Mouse (Mus musculus): ENCODE measurements at regions not wholly inside any gene's neighbourhood (a gene's known extent, or its start where the extent isn't known, plus 50 kb on each side); places are given as distances from the start of the nearest gene placed in this dataset.
A peak's percentile ranks its signal among the peaks of the same experiment; 100 is the strongest.

- Histone ChIP-seq H3K27ac (replicated peaks; ENCODE audit: low read depth, low read length) (no peak overlapping the region), H3K4me2 (ENCODE audit: low read depth, low read length) (no peak overlapping the region), H3K9ac (ENCODE audit: low read depth, low read length) (no peak overlapping the region), H3K4me3 (ENCODE audit: low read depth, low read length) (no peak overlapping the region), H3K9me3 (ENCODE audit: control insufficient read depth, low read length) (no peaks in the 10 kb centered on the region), H3K27me3 (replicated peaks; ENCODE audit: control insufficient read depth, insufficient read depth, low read length) (no peaks in the 10 kb centered on the region), H3K36me3 (ENCODE audit: control insufficient read depth, insufficient read depth, low read length) (no peaks in the 10 kb centered on the region), H3K4me1 (ENCODE audit: control insufficient read depth, insufficient read depth, low read length) (no peaks in the 10 kb centered on the region)
- no peak for ATAC-seq (ENCODE audit: low read depth)
- WGBS, result 54% methylated on average over 5 of the region's 5 CpGs
- no peak for DNase-seq (ENCODE audit: low spot score)
Observed at GRCm38 (mm10) chr11:114331579-114332150, 264.8 kb upstream of the Sdk2 start.

GRCm38 (mm10) chr11:114330316-114330715 is 263.5 kb upstream of the Sdk2 start:
- ATAC-seq (ENCODE audit: low read depth) (no peak), DNase-seq (ENCODE audit: low spot score) (no peak)
- Histone ChIP-seq H3K27me3 (replicated peaks; ENCODE audit: control insufficient read depth, insufficient read depth, low read length) (no peaks in the 10 kb centered on the region), H3K9me3 (ENCODE audit: control insufficient read depth, low read length) (no peaks in the 10 kb centered on the region), H3K9ac (ENCODE audit: low read depth, low read length) (no peak overlapping the region), H3K4me3 (ENCODE audit: low read depth, low read length) (no peak overlapping the region), H3K4me2 (ENCODE audit: low read depth, low read length) (no peak overlapping the region), H3K4me1 (ENCODE audit: control insufficient read depth, insufficient read depth, low read length) (no peaks in the 10 kb centered on the region), H3K27ac (replicated peaks; ENCODE audit: low read depth, low read length) (no peak overlapping the region), H3K36me3 (ENCODE audit: control insufficient read depth, insufficient read depth, low read length) (no peaks in the 10 kb centered on the region)
- WGBS, result 84% methylated on average over 5 of the region's 5 CpGs

GRCm38 (mm10) chr11:114322627-114323026 is 255.8 kb upstream of the Sdk2 start:
- Histone ChIP-seq H3K27me3 (replicated peaks; ENCODE audit: control insufficient read depth, insufficient read depth, low read length) (no peaks in the 10 kb centered on the region), H3K9ac (ENCODE audit: low read depth, low read length) (no peak overlapping the region), H3K27ac (replicated peaks; ENCODE audit: low read depth, low read length) (no peak overlapping the region), H3K4me2 (ENCODE audit: low read depth, low read length) (no peak overlapping the region), H3K4me1 (ENCODE audit: control insufficient read depth, insufficient read depth, low read length) (peaks cover 2% of the 10 kb centered on the region; the same call in 1 of the 2 replicates), H3K36me3 (ENCODE audit: control insufficient read depth, insufficient read depth, low read length) (no peaks in the 10 kb centered on the region), H3K4me3 (ENCODE audit: low read depth, low read length) (no peak overlapping the region), H3K9me3 (ENCODE audit: control insufficient read depth, low read length) (no peaks in the 10 kb centered on the region)
- DNase-seq (ENCODE audit: low spot score) (no peak), ATAC-seq (ENCODE audit: low read depth) (no peak)
- WGBS, result 74% methylated on average over 4 of the region's 4 CpGs

DNA sequence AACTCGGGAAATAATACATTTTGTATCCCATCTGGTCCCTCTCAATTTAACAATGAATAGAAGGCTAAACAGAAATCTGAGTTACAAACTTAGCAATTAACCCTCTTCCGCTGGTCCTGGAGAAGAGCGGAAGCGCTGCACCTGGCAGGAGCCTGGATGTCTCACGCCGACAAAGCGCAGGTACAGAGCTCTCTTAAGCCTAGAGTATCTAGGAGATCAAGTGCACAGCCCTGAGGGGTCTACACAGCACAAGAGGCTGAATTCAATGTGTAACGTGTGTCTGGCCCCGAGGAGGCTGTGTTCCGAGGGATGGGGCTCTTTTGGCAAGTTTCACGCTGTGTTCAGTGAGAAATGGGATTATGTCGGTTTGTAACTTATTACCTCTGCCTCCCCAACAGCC is 255.1 kb upstream of the Sdk2 start:
- Histone ChIP-seq H3K9me3 (ENCODE audit: control insufficient read depth, low read length) (no peaks in the 10 kb centered on the region), H3K36me3 (ENCODE audit: control insufficient read depth, insufficient read depth, low read length) (no peaks in the 10 kb centered on the region), H3K27me3 (replicated peaks; ENCODE audit: control insufficient read depth, insufficient read depth, low read length) (0 out of 2 replicates have a peak, but pooled peaks cover 1% of the 10 kb centered on the region), H3K27ac (replicated peaks; ENCODE audit: low read depth, low read length) (no peak overlapping the region), H3K4me3 (ENCODE audit: low read depth, low read length) (no peak overlapping the region), H3K9ac (ENCODE audit: low read depth, low read length) (no peak overlapping the region), H3K4me1 (ENCODE audit: control insufficient read depth, insufficient read depth, low read length) (peaks cover 5% of the 10 kb centered on the region; the same call in 1 of the 2 replicates), H3K4me2 (ENCODE audit: low read depth, low read length) (no peak overlapping the region)
- ATAC-seq (ENCODE audit: low read depth) (peak; percentile 65; the same call in 1 of the 2 replicates), DNase-seq (ENCODE audit: low spot score) (peak; percentile 41)
- WGBS, result 54% methylated on average over 12 of the region's 12 CpGs

DNA sequence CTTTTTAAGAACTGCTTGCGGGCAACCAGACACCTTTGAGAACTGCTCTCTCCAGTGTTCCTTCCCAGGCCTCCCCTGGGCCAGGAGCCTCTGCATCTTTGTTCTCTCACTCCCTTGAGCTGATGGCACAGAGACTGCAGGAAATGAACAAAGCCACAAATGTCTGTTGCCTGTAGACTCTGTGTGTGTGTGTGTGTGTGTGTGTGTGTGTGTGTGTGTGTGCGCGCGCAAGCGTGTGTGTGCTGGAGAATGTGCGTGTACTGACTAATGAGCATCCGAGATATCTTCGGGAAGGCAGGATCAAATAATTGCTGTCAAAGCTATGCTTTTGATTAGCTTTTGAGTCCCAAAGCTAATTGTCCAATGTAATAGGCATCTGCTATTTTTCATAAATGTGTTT is 254.7 kb upstream of the Sdk2 start:
- Histone ChIP-seq H3K9me3 (ENCODE audit: control insufficient read depth, low read length) (no peaks in the 10 kb centered on the region), H3K27ac (replicated peaks; ENCODE audit: low read depth, low read length) (no peak overlapping the region), H3K4me3 (ENCODE audit: low read depth, low read length) (no peak overlapping the region), H3K4me1 (ENCODE audit: control insufficient read depth, insufficient read depth, low read length) (peaks cover 5% of the 10 kb centered on the region; the same call in 1 of the 2 replicates), H3K27me3 (replicated peaks; ENCODE audit: control insufficient read depth, insufficient read depth, low read length) (0 out of 2 replicates have a peak, but pooled peaks cover 3% of the 10 kb centered on the region), H3K36me3 (ENCODE audit: control insufficient read depth, insufficient read depth, low read length) (no peaks in the 10 kb centered on the region), H3K9ac (ENCODE audit: low read depth, low read length) (no peak overlapping the region), H3K4me2 (ENCODE audit: low read depth, low read length) (no peak overlapping the region)
- WGBS, result 78% methylated on average over 8 of the region's 8 CpGs
- ATAC-seq (ENCODE audit: low read depth) (no peak), DNase-seq (ENCODE audit: low spot score) (no peak)

GRCm38 (mm10) chr11:114315274-114315673 is 248.4 kb upstream of the Sdk2 start:
- Histone ChIP-seq H3K27ac (replicated peaks; ENCODE audit: low read depth, low read length) (no peak overlapping the region), H3K9ac (ENCODE audit: low read depth, low read length) (no peak overlapping the region), H3K36me3 (ENCODE audit: control insufficient read depth, insufficient read depth, low read length) (no peaks in the 10 kb centered on the region), H3K4me1 (ENCODE audit: control insufficient read depth, insufficient read depth, low read length) (peaks cover 12% of the 10 kb centered on the region), H3K9me3 (ENCODE audit: control insufficient read depth, low read length) (no peaks in the 10 kb centered on the region), H3K4me2 (ENCODE audit: low read depth, low read length) (no peak overlapping the region), H3K4me3 (ENCODE audit: low read depth, low read length) (no peak overlapping the region), H3K27me3 (replicated peaks; ENCODE audit: control insufficient read depth, insufficient read depth, low read length) (0 out of 2 replicates have a peak, but pooled peaks cover 3% of the 10 kb centered on the region)
- DNase-seq (ENCODE audit: low spot score), result no peak
- ATAC-seq (ENCODE audit: low read depth), result no peak
- WGBS, result 79% methylated on average over 8 of the region's 8 CpGs

DNA sequence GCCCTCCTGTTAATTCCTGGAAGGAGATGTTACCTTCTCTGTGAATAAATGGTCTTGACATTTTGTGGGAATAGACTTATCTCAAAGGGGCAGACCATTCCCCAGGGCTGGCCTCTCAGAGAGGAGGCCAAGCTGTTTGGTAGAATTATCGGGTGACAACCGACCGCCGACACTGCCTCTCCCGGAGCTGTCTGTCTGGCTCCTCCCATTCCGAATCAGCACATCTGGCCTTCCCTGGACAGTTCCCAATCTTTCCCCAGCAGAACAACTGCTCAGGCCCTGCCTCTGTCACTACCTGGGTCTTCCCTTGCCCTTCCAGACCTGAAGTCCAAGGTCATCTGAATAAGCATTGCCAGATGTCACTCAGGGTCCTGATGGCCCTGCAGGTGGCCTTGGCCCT is 246.8 kb upstream of the Sdk2 start:
- 26% methylated on average over 6 of the region's 6 CpGs for WGBS
- H3K4me2 ChIP-seq (ENCODE audit: low read depth, low read length), result no peak overlapping the region
- no peak for ATAC-seq (ENCODE audit: low read depth)
- no peaks in the 10 kb centered on the region for H3K9me3 ChIP-seq (ENCODE audit: control insufficient read depth, low read length)
- H3K36me3 ChIP-seq (ENCODE audit: control insufficient read depth, insufficient read depth, low read length), result no peaks in the 10 kb centered on the region
- H3K4me3 ChIP-seq (ENCODE audit: low read depth, low read length), result no peak overlapping the region
- no peak for DNase-seq (ENCODE audit: low spot score)
- H3K27me3 ChIP-seq (replicated peaks; ENCODE audit: control insufficient read depth, insufficient read depth, low read length), result 0 out of 2 replicates have a peak, but pooled peaks cover 3% of the 10 kb centered on the region
- H3K27ac ChIP-seq (replicated peaks; ENCODE audit: low read depth, low read length), result no peak overlapping the region
- peaks cover 12% of the 10 kb centered on the region for H3K4me1 ChIP-seq (ENCODE audit: control insufficient read depth, insufficient read depth, low read length)
- no peak overlapping the region for H3K9ac ChIP-seq (ENCODE audit: low read depth, low read length)

DNA sequence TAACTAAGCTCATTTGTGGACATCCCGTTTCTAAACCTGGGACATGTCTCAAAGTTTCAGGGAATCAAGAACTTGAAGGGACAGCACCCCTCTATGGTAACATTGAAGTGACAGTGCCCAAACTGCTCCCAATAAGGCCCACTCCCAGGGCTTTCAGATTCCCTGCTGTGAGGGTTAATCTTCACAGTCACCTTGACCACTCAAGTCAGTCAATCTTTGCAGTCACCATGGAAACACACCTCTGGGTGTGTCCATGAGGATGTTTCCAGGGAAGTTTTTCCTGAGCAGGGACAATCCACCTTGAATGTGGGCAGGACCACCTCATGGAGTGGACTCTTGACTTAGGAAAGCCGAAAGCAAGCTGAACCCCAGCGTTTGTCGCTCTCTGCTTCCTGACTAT is 244.8 kb upstream of the Sdk2 start:
- Histone ChIP-seq H3K27ac (replicated peaks; ENCODE audit: low read depth, low read length) (no peak overlapping the region), H3K4me2 (ENCODE audit: low read depth, low read length) (no peak overlapping the region), H3K4me3 (ENCODE audit: low read depth, low read length) (no peak overlapping the region), H3K4me1 (ENCODE audit: control insufficient read depth, insufficient read depth, low read length) (peaks cover 7% of the 10 kb centered on the region), H3K36me3 (ENCODE audit: control insufficient read depth, insufficient read depth, low read length) (no peaks in the 10 kb centered on the region), H3K27me3 (replicated peaks; ENCODE audit: control insufficient read depth, insufficient read depth, low read length) (no peaks in the 10 kb centered on the region), H3K9me3 (ENCODE audit: control insufficient read depth, low read length) (no peaks in the 10 kb centered on the region), H3K9ac (ENCODE audit: low read depth, low read length) (no peak overlapping the region)
- DNase-seq (ENCODE audit: low spot score) (no peak), ATAC-seq (ENCODE audit: low read depth) (no peak)
- 86% methylated on average over 4 of the region's 4 CpGs for WGBS

GRCm38 (mm10) chr11:114303636-114304354 is 236.9 kb upstream of the Sdk2 start:
- Histone ChIP-seq H3K27ac (replicated peaks; ENCODE audit: low read depth, low read length) (no peak overlapping the region), H3K4me3 (ENCODE audit: low read depth, low read length) (no peak overlapping the region), H3K36me3 (ENCODE audit: control insufficient read depth, insufficient read depth, low read length) (no peaks in the 10 kb centered on the region), H3K4me1 (ENCODE audit: control insufficient read depth, insufficient read depth, low read length) (no peaks in the 10 kb centered on the region), H3K9ac (ENCODE audit: low read depth, low read length) (no peak overlapping the region), H3K4me2 (ENCODE audit: low read depth, low read length) (no peak overlapping the region), H3K9me3 (ENCODE audit: control insufficient read depth, low read length) (no peaks in the 10 kb centered on the region), H3K27me3 (replicated peaks; ENCODE audit: control insufficient read depth, insufficient read depth, low read length) (no peaks in the 10 kb centered on the region)
- 45% methylated on average over 13 of the region's 13 CpGs for WGBS
- ATAC-seq (ENCODE audit: low read depth) (0 out of 2 replicates have a peak, but pooled peaks have one; percentile 50), DNase-seq (ENCODE audit: low spot score) (peak; percentile 57)

All from embryonic facial prominence, embryonic 14.5 days (tissue).